Mouse (Mus musculus) liver, embryonic 16.5 days (tissue): ENCODE data around the gene Trim2. TPM values are rescaled to one million over a fixed set of nuclear protein-coding genes. Genes with fewer than 3 reads are reported as not detected.
A peak's percentile ranks its signal among the peaks of the same experiment; 100 is the strongest.

ENCODE experiments used
- ATAC-seq: fragments of 200-750 bp; cut with Nextera tagmentation; 2 replicates; pipeline ENCODE4 v1.8.0; 2017; ENCODE audit warnings: low read depth, mild to moderate bottlenecking, moderate number of reproducible peaks, moderate library complexity
- H3K27ac ChIP-seq: fragments of 300-500 bp; sonication (generic); 2 replicates; pipeline ENCODE4 v1.5.1; 2014; ENCODE audit warnings: mild to moderate bottlenecking, low read length
- H3K27me3 ChIP-seq: fragments of 300-500 bp; sonication (generic); 2 replicates; pipeline ENCODE4 v1.6.1; 2014; ENCODE audit warnings: low read depth, low read length, mixed read lengths; ENCODE audit not compliant: control insufficient read depth, insufficient read depth
- H3K36me3 ChIP-seq: fragments of 300-500 bp; sonication (generic); 2 replicates; pipeline ENCODE4 v1.6.1; 2014; ENCODE audit warnings: mild to moderate bottlenecking; ENCODE audit not compliant: control insufficient read depth, insufficient read depth
- H3K4me1 ChIP-seq: fragments of 300-500 bp; sonication (generic); 2 replicates; pipeline ENCODE4 v1.6.1; 2014; ENCODE audit warnings: low read depth, low read length, mixed read lengths; ENCODE audit not compliant: control insufficient read depth
- H3K4me2 ChIP-seq: fragments of 300-500 bp; sonication (generic); 2 replicates; pipeline ENCODE4 v1.6.1; 2014; ENCODE audit warnings: low read depth, low read length, mixed read lengths
- H3K4me3 ChIP-seq: fragments of 300-500 bp; sonication (generic); 2 replicates; pipeline ENCODE4 v1.5.1; 2014; ENCODE audit warnings: low read depth, mild to moderate bottlenecking, low read length
- H3K9ac ChIP-seq: fragments of 300-500 bp; sonication (generic); 2 replicates; pipeline ENCODE4 v1.6.1; 2014; ENCODE audit warnings: low read depth, low read length
- H3K9me3 ChIP-seq: fragments of 300-500 bp; sonication (generic); replicated peaks from 2 replicates; pipeline ENCODE4 v1.6.1; 2016; ENCODE audit warnings: low read length; ENCODE audit not compliant: control insufficient read depth
- WGBS: fragments of 180-500 bp; shearing (Covaris S2); extraction: QIAGEN DNeasy Blood & Tissue Kit; methylation state at CpG from one replicate; pipeline ENCODE4 v1.1.7; 2014; ENCODE audit not compliant: insufficient replicate concordance; 5-methylcytosine and 5-hydroxymethylcytosine counted together
- polyA plus RNA-seq: library from polyadenylated mRNA; unstranded; fragments of >200 nt; fragmentation: Nextera tagmentation; extraction: Ambion mirVana; gene quantifications from 2 replicates; pipeline ENCODE4 v1.2.1, GENCODE M21; 2015

Trim2 gene
- polyA plus RNA-seq, 1 experiment from 2014 or later: 6.3 TPM

GRCm38 (mm10) chr3:84269987-84270623, 36.6 kb downstream of the Trim2 start:
- 0 out of 2 replicates have a peak, but pooled peaks have one; percentile 23 for ATAC-seq
- peak overlapping the region; percentile 48 for H3K27ac ChIP-seq
- H3K36me3 ChIP-seq: no peaks in the 10 kb centered on the region
- peak overlapping the region; percentile 56 for H3K4me3 ChIP-seq
- no peaks in the 10 kb centered on the region for H3K27me3 ChIP-seq
- peak overlapping the region; percentile 63 for H3K4me2 ChIP-seq
- no peaks in the 10 kb centered on the region for H3K9me3 ChIP-seq
- H3K4me1 ChIP-seq: peaks cover 32% of the 10 kb centered on the region
- peak overlapping the region; percentile 62 for H3K9ac ChIP-seq
- WGBS: 18% methylated on average over 13 of the region's 13 CpGs

- Histone ChIP-seq H3K4me2 (peak overlapping the region; percentile 63; the same call in 1 of the 2 replicates), H3K9ac (no peak overlapping the region), H3K4me3 (no peak overlapping the region), H3K27me3 (no peaks in the 10 kb centered on the region), H3K4me1 (peaks cover 32% of the 10 kb centered on the region), H3K27ac (no peak overlapping the region), H3K36me3 (no peaks in the 10 kb centered on the region), H3K9me3 (no peaks in the 10 kb centered on the region)
- WGBS: 32% methylated on average over 3 of the region's 3 CpGs
- no peak for ATAC-seq
Observed at GRCm38 (mm10) chr3:84268434-84268833, 38.2 kb downstream of the Trim2 start.

GRCm38 (mm10) chr3:84266391-84266931, 40.2 kb downstream of the Trim2 start:
- Histone ChIP-seq H3K4me2 (peak overlapping the region; percentile 9; the same call in 1 of the 2 replicates), H3K36me3 (no peaks in the 10 kb centered on the region), H3K27ac (no peak overlapping the region), H3K9me3 (no peaks in the 10 kb centered on the region), H3K27me3 (no peaks in the 10 kb centered on the region), H3K4me3 (no peak overlapping the region), H3K4me1 (peaks cover 33% of the 10 kb centered on the region), H3K9ac (no peak overlapping the region)
- WGBS: 61% methylated on average over 3 of the region's 3 CpGs
- ATAC-seq: no peak

- Histone ChIP-seq H3K4me1 (peaks cover 26% of the 10 kb centered on the region), H3K4me3 (no peak overlapping the region), H3K27ac (no peak overlapping the region), H3K9ac (no peak overlapping the region), H3K9me3 (no peaks in the 10 kb centered on the region), H3K36me3 (no peaks in the 10 kb centered on the region), H3K4me2 (no peak overlapping the region), H3K27me3 (peaks cover 9% of the 10 kb centered on the region)
- ATAC-seq: no peak
- 62% methylated on average over 1 of the region's 1 CpGs for WGBS
Observed at GRCm38 (mm10) chr3:84265084-84265483, 41.6 kb downstream of the Trim2 start.

GRCm38 (mm10) chr3:84264395-84264794, 42.3 kb downstream of the Trim2 start:
- peaks cover 14% of the 10 kb centered on the region for H3K27me3 ChIP-seq

GRCm38 (mm10) chr3:84262804-84263203, 43.9 kb downstream of the Trim2 start:
- H3K4me1 ChIP-seq: peaks cover 24% of the 10 kb centered on the region
- no peaks in the 10 kb centered on the region for H3K36me3 ChIP-seq
- H3K27ac ChIP-seq: peak overlapping the region; percentile 31; the same call in 1 of the 2 replicates
- no peak overlapping the region for H3K4me2 ChIP-seq
- peak; percentile 60 for ATAC-seq
- no peak overlapping the region for H3K9ac ChIP-seq
- 51% methylated on average over 3 of the region's 3 CpGs for WGBS
- peaks cover 21% of the 10 kb centered on the region for H3K27me3 ChIP-seq
- H3K9me3 ChIP-seq: no peaks in the 10 kb centered on the region
- H3K4me3 ChIP-seq: no peak overlapping the region

More at GRCm38 (mm10) chr3:84264395-84264794, 42.3 kb downstream of the Trim2 start:
- H3K4me3 ChIP-seq: no peak overlapping the region
- no peak overlapping the region for H3K4me2 ChIP-seq
- H3K27ac ChIP-seq: no peak overlapping the region
- no peak for ATAC-seq
- H3K9ac ChIP-seq: no peak overlapping the region
- H3K36me3 ChIP-seq: no peaks in the 10 kb centered on the region
- H3K9me3 ChIP-seq: no peaks in the 10 kb centered on the region
- WGBS: 48% methylated on average over 2 of the region's 2 CpGs
- H3K4me1 ChIP-seq: peaks cover 21% of the 10 kb centered on the region

- H3K9me3 ChIP-seq: no peaks in the 10 kb centered on the region
- peaks cover 21% of the 10 kb centered on the region for H3K27me3 ChIP-seq
- no peak for ATAC-seq
- no peak overlapping the region for H3K27ac ChIP-seq
- H3K4me3 ChIP-seq: no peak overlapping the region
- H3K9ac ChIP-seq: no peak overlapping the region
- H3K4me1 ChIP-seq: peaks cover 21% of the 10 kb centered on the region
- no peaks in the 10 kb centered on the region for H3K36me3 ChIP-seq
- WGBS: 72% methylated on average over 6 of the region's 6 CpGs
- no peak overlapping the region for H3K4me2 ChIP-seq
Observed at GRCm38 (mm10) chr3:84261863-84262262, 44.8 kb downstream of the Trim2 start.

GRCm38 (mm10) chr3:84260837-84261236, 45.8 kb downstream of the Trim2 start:
- Histone ChIP-seq H3K4me1 (peaks cover 20% of the 10 kb centered on the region), H3K27ac (no peak overlapping the region), H3K4me3 (no peak overlapping the region), H3K4me2 (no peak overlapping the region), H3K27me3 (peaks cover 21% of the 10 kb centered on the region), H3K9me3 (no peaks in the 10 kb centered on the region), H3K36me3 (no peaks in the 10 kb centered on the region), H3K9ac (no peak overlapping the region)
- 59% methylated on average over 7 of the region's 7 CpGs for WGBS
- ATAC-seq: no peak

- Histone ChIP-seq H3K4me2 (peak overlapping the region; percentile 92), H3K4me3 (peak overlapping the region; percentile 66), H3K4me1 (peaks cover 20% of the 10 kb centered on the region), H3K27me3 (peaks cover 21% of the 10 kb centered on the region), H3K27ac (no peak overlapping the region), H3K9me3 (no peaks in the 10 kb centered on the region), H3K36me3 (no peaks in the 10 kb centered on the region), H3K9ac (no peak overlapping the region)
- 7% methylated on average over 6 of the region's 8 CpGs for WGBS
- no peak for ATAC-seq
Observed at GRCm38 (mm10) chr3:84260024-84260535, 46.6 kb downstream of the Trim2 start.
